Mouse (Mus musculus): Measurements from ENCODE around the gene Usp39.

GRCm38 (mm10) chr6:72379377-72380130 lies 34.6 kb upstream of the Usp39 start:
- no peak for TF ChIP-seq POLR2A (IDR thresholded peaks at IDR 0.05; ENCODE audit: borderline replicate concordance, control insufficient read depth, low read depth, low read length)
- no peak for TF ChIP-seq CTCF (IDR thresholded peaks at IDR 0.05; ENCODE audit: control insufficient read depth, insufficient read depth, low read length)

All from bone marrow, adult 2 months (tissue).